Mouse (Mus musculus): Measurements from ENCODE around the gene Tbx19.

GRCm38 (mm10) chr1:165119011-165119726 lies 41.4 kb downstream of the Tbx19 start:
- TF ChIP-seq POLR2A (IDR thresholded peaks at IDR 0.05; ENCODE audit: extremely low read depth, insufficient read depth, low read length) (no peak), CTCF (IDR thresholded peaks at IDR 0.05; ENCODE audit: low read depth, low read length) (no peak)
